Mouse (Mus musculus) left cerebral cortex, postnatal 10 days (tissue): Measurements from ENCODE around the gene Trank1. TPM values are rescaled to one million over a fixed set of nuclear protein-coding genes. Genes with fewer than 3 reads are reported as not detected.

Source experiments
- DNase-seq, 2 experiments: peaks; one replicate each; pipeline ENCODE4 v3.0.0; 2021 to 2022; ENCODE audit warnings: low spot score in 2 of 2, mixed read lengths in 1 of 2; ENCODE audit errors: extremely low spot score in 1 of 2
- intact Hi-C: fragments of 180-260 bp; cut with DNase I; formaldehyde crosslinking; loops from one replicate; pipeline ENCODE4 v1.15.1; 2025
- total RNA-seq, 2 experiments: library from RNA; stranded (reverse); gene quantifications; 2 replicates each; pipeline ENCODE4 v1.2.3; 2021

Trank1 gene
- total RNA-seq, 2 experiments from 2014 or later, result 189 to 196 TPM

DNA sequence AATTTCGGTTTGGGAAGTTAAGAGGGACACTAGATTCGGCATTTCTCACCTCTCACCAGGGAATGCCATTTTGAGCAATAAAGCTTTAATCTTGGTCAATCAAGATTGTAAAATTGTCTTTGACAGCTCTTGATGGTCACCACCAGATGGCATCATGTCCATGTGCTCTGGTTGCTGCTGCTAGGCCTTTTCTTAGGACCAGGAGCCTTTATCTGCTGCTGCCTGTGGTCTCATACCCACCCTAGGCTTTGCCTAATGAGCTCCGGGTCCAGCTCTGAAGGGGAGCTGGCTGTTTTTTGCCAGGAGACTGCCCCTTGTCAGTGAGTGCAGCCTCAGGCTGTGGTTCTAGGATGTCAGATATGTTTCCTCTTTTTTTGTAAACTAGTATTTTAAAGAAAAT, 44.8 kb downstream of the Trank1 start:
- intact Hi-C loops, result loop anchor here (2.0 kb wide), 1 partner anchor 122 kb away; no protein-coding TSS in a partner anchor
- no peak for DNase-seq

- no peak for DNase-seq
- intact Hi-C loops, result no loop called here
These were observed 52.1 kb downstream of the Trank1 start for GRCm38 (mm10) chr9:111363656-111364055.

- DNase-seq, result no peak
- intact Hi-C loops, result no loop called here
These were observed 56.2 kb downstream of the Trank1 start for GRCm38 (mm10) chr9:111367713-111368112.

GRCm38 (mm10) chr9:111372079-111372478, 60.5 kb downstream of the Trank1 start:
- intact Hi-C loops, result no loop called here
- DNase-seq, result no peak

DNA sequence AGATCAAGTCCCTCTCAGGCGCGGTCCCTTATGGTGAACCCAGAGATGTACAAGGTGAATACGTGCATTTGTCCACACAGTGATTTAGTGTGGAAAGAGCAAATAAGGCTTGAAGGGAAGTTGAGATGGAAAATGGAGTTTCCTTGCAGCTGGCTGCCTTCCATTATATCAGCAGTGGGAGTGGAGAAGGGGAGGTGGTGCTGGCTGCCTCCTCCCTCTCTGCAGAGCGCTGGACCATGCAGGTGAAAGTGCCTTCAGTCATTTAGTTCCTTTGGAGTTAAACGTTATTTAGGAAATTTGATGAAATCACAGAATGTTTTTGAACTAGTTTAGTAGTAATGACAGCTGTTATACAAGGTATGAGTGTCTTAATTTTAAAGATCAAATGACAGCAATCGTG, 66.3 kb downstream of the Trank1 start:
- no peak for DNase-seq
- intact Hi-C loops, result no loop called here

- DNase-seq, result no peak
- intact Hi-C loops, result no loop called here
These were observed 69.8 kb downstream of the Trank1 start for GRCm38 (mm10) chr9:111381056-111382025.

GRCm38 (mm10) chr9:111382469-111382868, 70.9 kb downstream of the Trank1 start:
- no peak for DNase-seq
- intact Hi-C loops, result no loop called here

- intact Hi-C loops, result no loop called here
- no peak for DNase-seq
These were observed 71.5 kb downstream of the Trank1 start for GRCm38 (mm10) chr9:111383046-111383445.

DNA sequence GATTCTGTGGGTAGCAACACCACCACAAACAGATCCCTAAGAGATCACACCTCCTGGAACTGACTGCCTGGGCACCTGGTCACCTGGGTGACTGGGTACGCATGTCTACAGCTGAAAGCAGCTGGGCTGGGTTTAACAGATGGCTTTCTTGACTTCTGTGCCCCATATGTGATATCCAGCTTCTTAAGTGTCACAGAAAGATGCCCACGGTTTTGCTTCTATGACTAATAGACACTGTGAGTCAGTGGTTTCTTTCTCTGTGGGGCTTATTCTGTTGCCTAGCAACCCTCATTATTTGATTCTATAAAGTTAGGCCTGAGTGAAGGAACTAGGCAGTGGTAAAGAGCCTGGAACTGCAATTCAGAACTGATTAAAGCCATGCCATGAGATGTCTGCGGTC, 72.2 kb downstream of the Trank1 start:
- DNase-seq, result peak in 1 of 2 experiments; percentile 21
- intact Hi-C loops, result no loop called here

DNA sequence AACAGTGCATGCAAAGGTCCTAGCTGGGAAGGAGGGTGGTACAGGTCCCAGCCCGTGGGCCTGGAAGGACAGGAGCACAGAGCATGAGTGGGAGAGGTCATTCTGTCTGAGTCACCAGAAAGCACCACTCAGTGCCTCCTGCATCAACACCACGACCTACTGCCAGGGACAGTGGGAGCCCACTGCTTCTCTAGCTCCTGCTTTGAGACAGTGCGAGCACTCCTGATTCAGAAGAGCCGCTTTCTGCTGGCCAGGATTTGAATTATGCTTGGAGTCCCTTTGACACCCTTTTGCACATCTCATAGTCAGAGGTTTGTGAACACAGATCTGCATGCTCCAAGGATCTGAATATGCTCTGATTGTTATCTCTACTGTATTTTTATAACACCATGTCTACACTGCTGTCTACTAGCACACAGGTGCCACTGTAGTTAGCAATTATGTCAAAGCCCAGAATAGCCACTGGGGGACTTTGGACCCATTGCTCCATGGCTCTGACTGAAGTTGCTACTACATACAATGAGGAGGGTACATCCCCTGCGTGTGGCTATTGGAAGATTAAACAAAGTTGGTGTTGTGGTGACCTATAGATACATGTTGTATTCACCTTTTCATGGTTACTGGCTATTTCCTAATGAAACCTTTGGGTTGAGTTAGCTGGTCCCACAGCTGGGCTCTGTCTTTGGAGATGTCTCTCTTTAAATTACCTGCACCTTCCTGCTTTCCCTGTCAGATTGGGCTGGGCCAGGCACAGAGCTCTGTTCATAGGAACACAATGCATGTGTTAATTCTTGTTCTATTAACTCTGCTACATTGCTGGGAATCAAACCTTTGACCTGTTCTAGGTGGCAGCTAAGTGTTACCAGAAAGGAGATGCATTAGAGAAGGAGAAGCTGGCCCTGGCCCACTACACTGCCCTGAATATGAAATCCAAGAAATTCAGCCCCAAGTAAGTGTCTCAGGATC, 74.3 kb downstream of the Trank1 start:
- intact Hi-C loops, result no loop called here

DNA sequence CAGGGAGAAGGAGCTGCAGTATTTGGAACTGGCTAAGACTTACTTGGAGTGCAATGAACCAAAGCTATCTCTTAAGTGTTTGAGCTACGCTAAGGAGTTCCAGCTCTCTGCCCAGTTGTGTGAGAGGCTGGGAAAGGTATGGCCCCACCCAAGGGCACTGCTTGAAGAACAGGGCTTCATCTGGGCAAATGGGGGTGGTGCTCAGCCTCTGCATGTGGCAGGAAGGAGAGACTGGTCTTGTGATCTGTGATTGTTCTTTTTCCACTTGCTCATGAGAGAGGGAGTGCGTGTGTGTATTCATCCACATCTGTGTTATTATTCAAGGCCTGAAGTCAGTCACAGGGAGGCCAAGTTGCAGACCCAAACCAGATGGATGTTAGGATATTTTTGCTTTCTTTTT, 75.0 kb downstream of the Trank1 start:
- intact Hi-C loops, result no loop called here

More for the DNA sequence above, 74.3 kb downstream of the Trank1 start:
- peak in 1 of 2 experiments; percentile 5 for DNase-seq

GRCm38 (mm10) chr9:111387576-111387975, 76.0 kb downstream of the Trank1 start:
- peak in 1 of 2 experiments; percentile 12 for DNase-seq
- intact Hi-C loops, result no loop called here

More for the DNA sequence above, 75.0 kb downstream of the Trank1 start:
- peak in 1 of 2 experiments; percentile 8 for DNase-seq

DNA sequence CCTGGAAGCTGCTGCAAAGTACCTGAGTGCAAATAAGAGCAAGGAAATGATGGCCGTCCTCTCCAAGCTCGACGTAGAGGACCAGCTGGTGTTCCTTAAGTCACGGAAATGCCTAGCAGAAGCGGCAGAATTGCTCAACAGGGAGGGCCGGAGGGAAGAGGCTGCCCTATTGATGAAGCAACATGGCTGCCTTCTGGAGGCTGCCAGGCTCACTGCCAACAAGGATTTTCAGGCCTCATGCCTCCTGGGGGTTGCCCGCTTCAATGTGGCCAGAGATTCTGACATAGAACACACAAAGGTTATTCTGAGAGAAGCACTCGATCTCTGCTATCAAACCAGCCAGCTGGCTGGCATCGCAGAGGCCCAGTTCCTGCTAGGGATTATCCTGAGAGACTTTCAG, 78.5 kb downstream of the Trank1 start:
- intact Hi-C loops, result no loop called here
- peak in 1 of 2 experiments; percentile 27 for DNase-seq

DNA sequence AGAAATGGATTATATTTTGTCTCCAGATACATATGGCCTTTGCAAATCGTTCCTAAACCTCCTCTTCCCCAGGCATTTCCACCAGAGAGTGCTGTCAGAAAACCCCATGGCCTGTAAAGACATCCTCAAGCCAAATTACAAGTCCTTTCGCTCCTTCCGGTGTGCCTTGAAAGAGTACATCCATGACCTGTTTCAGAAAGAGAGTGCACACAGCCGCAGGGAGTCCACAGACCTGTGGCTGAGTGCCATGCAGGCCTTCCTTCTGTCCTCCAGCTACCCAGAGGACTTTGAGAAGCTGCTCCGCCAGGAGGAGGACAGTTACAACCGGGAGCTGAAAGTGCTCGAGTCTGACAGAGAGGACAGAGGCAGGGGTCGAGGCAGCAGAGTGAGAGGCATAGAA, 79.5 kb downstream of the Trank1 start:
- DNase-seq, result no peak
- intact Hi-C loops, result no loop called here

DNA sequence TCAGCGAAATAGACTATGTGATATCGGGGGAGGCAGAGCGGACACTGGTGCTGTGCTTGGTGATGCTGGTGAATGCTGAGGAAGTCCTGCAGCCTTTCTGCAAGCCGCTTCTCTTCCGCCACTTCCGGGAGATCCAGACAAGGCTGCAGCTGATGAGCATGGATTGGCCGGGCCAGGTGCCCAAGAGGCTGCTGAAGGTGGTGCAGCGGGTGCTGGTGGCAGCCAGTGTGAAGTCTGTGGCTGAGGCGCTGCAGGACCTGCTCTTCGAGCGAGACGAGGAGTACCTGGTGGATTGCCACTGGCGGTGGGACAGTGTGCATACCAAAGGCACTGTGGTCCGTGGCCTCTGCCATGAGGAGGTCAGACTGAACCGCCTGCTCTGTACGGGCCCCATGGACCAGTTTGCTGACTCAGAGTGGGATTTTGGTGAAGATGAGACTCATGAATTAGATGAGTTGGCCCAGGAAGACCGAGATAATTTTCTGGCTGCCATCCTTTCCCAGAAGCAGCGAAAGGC, 80.4 kb downstream of the Trank1 start:
- DNase-seq, result peak in 1 of 2 experiments; percentile 23
- intact Hi-C loops, result no loop called here

DNA sequence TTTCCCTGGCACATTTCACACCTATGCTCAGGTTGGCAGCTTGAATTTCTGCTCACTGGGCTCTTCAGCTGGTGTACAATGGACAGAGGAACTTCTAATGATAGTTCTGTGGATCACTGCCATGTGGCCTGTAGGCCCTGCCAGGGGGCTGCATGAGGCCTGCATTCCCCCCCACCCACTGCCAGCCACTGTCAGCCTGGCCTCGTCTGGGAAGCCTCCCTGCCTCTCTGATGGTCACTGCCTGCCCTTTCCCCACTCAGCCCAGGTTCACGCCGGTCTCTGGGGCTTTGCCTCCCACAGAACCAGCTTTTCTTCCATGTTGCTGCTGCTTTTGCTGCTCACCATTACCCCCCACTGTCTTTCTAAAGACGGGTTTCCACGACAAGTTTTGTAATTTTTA, 83.7 kb downstream of the Trank1 start:
- intact Hi-C loops, result no loop called here
- DNase-seq, result peak in 1 of 2 experiments; percentile 15

DNA sequence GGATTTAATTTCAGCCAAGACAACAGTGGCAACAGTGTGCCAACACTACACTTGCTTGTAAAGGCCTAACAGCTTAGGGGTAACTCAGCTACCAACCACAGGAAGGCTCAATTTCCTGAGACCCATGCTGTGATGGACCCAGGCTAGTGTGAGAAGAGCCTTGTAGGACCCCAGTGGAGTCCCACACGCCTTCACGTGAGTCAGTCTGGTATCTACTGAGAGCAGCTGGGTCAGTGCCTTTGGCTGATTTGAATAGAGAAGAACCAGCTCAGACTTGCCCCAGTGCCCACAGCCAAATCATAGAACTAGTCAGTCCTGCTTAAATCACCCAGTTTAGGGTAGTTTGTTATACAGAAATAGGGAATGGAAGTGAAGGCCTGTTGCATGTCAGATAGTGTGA, 86.5 kb downstream of the Trank1 start:
- DNase-seq, result no peak
- intact Hi-C loops, result no loop called here

DNA sequence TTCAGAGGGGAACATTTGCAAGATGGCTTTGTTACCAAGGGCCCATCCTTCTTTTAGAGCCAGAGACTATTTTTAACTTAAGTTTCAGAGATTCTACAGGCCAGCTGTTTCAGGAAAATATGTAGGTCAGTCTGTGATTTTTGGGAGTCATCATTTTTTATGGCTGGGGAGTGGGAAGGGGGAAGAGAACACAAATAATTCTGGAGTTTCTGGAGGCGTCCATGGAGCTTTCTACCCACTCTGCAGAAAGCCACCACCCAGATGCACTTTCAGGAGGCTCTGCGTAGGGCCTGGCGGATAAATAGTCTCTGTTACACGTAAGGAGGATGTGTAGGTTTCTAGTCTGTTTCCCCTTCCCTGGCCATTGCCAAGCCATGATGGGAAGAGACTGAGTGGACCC, 88.5 kb downstream of the Trank1 start:
- DNase-seq, result no peak
- intact Hi-C loops, result no loop called here

GRCm38 (mm10) chr9:111403159-111403558, 91.6 kb downstream of the Trank1 start:
- no peak for DNase-seq
- intact Hi-C loops, result no loop called here
